Mouse (Mus musculus): Measurements from ENCODE around the gene Usp21. TPM values are rescaled to one million over a fixed set of nuclear protein-coding genes. Genes with fewer than 3 reads are reported as not detected.

Gene Usp21
- polyA plus RNA-seq, 1 experiment = 21.0 TPM

DNA sequence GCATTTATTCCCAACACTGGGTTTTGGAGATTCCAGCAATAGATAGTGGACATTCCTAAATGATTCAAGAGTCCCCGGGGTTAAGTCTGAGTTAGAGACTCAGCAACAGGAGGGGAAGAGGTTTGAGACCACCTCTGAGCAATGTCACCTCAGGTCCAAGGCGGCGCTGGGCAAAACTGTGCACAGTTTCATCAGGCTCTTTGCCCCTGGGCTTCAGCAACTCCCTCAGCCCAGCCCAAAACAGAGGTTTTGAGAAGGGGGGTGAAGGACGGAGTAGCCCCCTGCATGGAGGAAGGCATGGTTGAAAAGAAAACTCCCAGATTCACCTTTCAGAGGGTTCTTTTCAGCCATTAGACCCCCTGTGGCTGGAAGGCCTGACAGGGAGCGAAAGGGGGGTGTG is 8.1 kb downstream of the Usp21 start:
- Histone ChIP-seq H3ac (ENCODE audit: control insufficient read depth, insufficient read length) (no peak overlapping the region), H3K27me3 (ENCODE audit: control insufficient read depth, insufficient read depth, insufficient read length) (no peaks in the 10 kb centered on the region), H3K4me2 (ENCODE audit: low read depth) (peak overlapping the region; percentile 82), H3K4me3 (peak overlapping the region; percentile 60), H3K79me2 (ENCODE audit: control insufficient read depth, insufficient read depth) (no peaks in the 10 kb centered on the region), H3K36me3 (ENCODE audit: control insufficient read depth, insufficient read depth) (peaks cover under 1% of the 10 kb centered on the region)
- TF ChIP-seq REST (IDR thresholded peaks at IDR 0.05; ENCODE audit: insufficient read depth, insufficient read length) (no peak), MYOD1 (IDR thresholded peaks at IDR 0.05; ENCODE audit: control insufficient read depth in 1 of 3, insufficient read length in 2 of 3, low read depth in 2 of 3) (no peak)

DNA sequence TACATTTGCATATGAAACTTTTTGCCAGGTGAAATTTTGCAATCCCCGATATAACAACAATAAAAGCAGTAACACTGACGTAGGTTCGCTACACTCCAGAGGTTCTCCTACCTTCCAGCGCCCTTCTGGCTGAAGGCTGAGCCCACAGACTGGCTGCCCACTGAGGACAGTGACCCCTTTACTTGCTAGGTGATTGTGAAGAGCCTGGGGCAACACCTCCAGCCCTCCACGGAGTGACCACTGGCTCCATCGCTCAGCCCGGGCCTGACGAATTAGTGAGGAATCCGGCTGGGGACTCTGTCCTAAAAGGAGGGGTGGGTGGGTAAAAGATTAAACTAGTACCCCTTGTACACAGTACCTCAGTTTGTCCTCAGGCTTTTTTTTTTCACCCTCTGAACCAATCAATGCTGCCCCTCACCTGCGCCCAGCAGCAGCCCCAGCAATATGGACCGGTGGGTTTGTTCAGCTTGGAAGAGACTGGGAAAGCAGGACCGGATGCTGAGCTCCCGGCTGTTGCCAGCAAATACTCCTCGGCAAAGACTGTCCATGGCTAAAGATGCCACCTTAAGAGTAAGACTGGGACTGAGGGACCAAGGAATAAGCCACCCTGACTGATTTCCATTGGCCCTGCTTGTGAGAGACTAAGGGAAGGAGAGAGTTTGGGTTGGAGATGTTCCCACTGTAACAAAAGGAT is 8.6 kb downstream of the Usp21 start:
- H3K4me3 ChIP-seq = no peak overlapping the region
- H3ac ChIP-seq (ENCODE audit: control insufficient read depth, insufficient read length) = no peak overlapping the region
- peaks cover 5% of the 10 kb centered on the region for H3K36me3 ChIP-seq (ENCODE audit: control insufficient read depth, insufficient read depth)
- no peak overlapping the region for H3K4me2 ChIP-seq (ENCODE audit: low read depth)
- TF ChIP-seq E2F4 (IDR thresholded peaks at IDR 0.05; ENCODE audit: insufficient read depth) = no peak
- no peak for TF ChIP-seq USF1 (IDR thresholded peaks at IDR 0.05; ENCODE audit: low read depth)
- TF ChIP-seq TCF3 (IDR thresholded peaks at IDR 0.05; ENCODE audit: insufficient read length, low read depth) = no peak
- no peak for TF ChIP-seq POLR2AphosphoS2 (IDR thresholded peaks at IDR 0.05; ENCODE audit: insufficient read length, low read depth)
- no peak for TF ChIP-seq MYOG (IDR thresholded peaks at IDR 0.05; ENCODE audit: control insufficient read depth in 1 of 3, insufficient read depth in 1 of 3, insufficient read length in 2 of 3, low read depth in 2 of 3)
- TF ChIP-seq SRF (IDR thresholded peaks at IDR 0.05; ENCODE audit: control insufficient read depth, insufficient read length, low read depth) = no peak
- no peak for TF ChIP-seq TCF12 (IDR thresholded peaks at IDR 0.05; ENCODE audit: insufficient read depth, poor library complexity, severe bottlenecking)
- TF ChIP-seq REST (IDR thresholded peaks at IDR 0.05; ENCODE audit: insufficient read depth, insufficient read length) = no peak
- no peak for TF ChIP-seq POLR2A (IDR thresholded peaks at IDR 0.05; ENCODE audit: insufficient read length, low read depth)
- no peak for TF ChIP-seq CEBPB (IDR thresholded peaks at IDR 0.05; ENCODE audit: insufficient read depth, poor library complexity, severe bottlenecking)
- TF ChIP-seq MAX (IDR thresholded peaks at IDR 0.05; ENCODE audit: low read depth) = no peak
- no peak for TF ChIP-seq MYOD1 (IDR thresholded peaks at IDR 0.05; ENCODE audit: control insufficient read depth in 1 of 3, insufficient read length in 2 of 3, low read depth in 2 of 3)
- no peaks in the 10 kb centered on the region for H3K27me3 ChIP-seq (ENCODE audit: control insufficient read depth, insufficient read depth, insufficient read length)
- H3K79me2 ChIP-seq (ENCODE audit: control insufficient read depth, insufficient read depth) = no peaks in the 10 kb centered on the region

DNA sequence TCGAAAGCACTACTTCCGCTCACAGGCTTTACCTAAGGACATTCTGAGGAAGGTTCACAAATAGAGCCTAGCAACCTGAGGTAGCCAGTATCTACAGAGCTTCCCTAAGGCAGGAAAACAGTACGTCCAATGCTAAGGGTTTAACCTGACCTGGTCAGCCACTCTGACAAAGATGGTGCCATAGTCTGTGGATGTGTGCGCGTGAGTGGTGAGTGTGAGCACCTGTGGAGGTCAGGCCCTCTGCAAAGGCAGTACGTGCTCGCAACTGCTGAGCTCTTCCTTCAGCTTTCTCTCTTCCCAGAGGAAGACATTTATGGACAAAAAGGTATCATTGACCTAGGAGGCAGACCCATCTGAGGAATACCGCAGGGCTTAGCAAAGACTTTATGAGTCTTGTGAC is 9.4 kb downstream of the Usp21 start:
- Histone ChIP-seq H3ac (ENCODE audit: control insufficient read depth, insufficient read length) (no peak overlapping the region), H3K36me3 (ENCODE audit: control insufficient read depth, insufficient read depth) (peaks cover 10% of the 10 kb centered on the region), H3K4me3 (no peak overlapping the region), H3K27me3 (ENCODE audit: control insufficient read depth, insufficient read depth, insufficient read length) (no peaks in the 10 kb centered on the region), H3K79me2 (ENCODE audit: control insufficient read depth, insufficient read depth) (no peaks in the 10 kb centered on the region), H3K4me2 (ENCODE audit: low read depth) (no peak overlapping the region)
- TF ChIP-seq REST (IDR thresholded peaks at IDR 0.05; ENCODE audit: insufficient read depth, insufficient read length) (no peak), TCF12 (IDR thresholded peaks at IDR 0.05; ENCODE audit: insufficient read depth, poor library complexity, severe bottlenecking) (no peak), E2F4 (IDR thresholded peaks at IDR 0.05; ENCODE audit: insufficient read depth) (no peak), MYOG (IDR thresholded peaks at IDR 0.05; ENCODE audit: control insufficient read depth in 1 of 3, insufficient read depth in 1 of 3, insufficient read length in 2 of 3, low read depth in 2 of 3) (no peak), MAX (IDR thresholded peaks at IDR 0.05; ENCODE audit: low read depth) (no peak), USF1 (IDR thresholded peaks at IDR 0.05; ENCODE audit: low read depth) (no peak), POLR2A (IDR thresholded peaks at IDR 0.05; ENCODE audit: insufficient read length, low read depth) (no peak), POLR2AphosphoS2 (IDR thresholded peaks at IDR 0.05; ENCODE audit: insufficient read length, low read depth) (no peak), SRF (IDR thresholded peaks at IDR 0.05; ENCODE audit: control insufficient read depth, insufficient read length, low read depth) (no peak)

DNA sequence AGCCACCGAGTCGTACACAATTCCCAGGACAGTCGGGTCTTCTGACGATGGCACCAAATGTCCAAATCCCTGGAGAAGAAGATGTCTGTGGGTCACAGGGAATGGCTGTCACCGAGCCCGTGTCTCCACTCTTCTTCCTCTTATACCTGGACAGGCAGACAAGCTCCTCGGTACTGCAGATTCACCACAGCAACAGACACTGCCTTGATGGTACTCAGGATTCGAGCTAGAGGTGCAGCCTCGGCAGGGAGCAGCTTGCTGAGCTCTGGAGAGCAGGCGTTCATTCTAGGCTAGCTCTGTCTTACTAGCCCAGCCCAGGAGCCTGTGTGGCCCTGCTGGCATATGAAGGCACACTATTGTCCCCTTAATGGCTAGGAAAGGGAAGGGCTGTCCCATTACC is 10.1 kb downstream of the Usp21 start:
- Histone ChIP-seq H3K4me2 (ENCODE audit: low read depth) (no peak overlapping the region), H3K27me3 (ENCODE audit: control insufficient read depth, insufficient read depth, insufficient read length) (no peaks in the 10 kb centered on the region), H3K36me3 (ENCODE audit: control insufficient read depth, insufficient read depth) (peaks cover 10% of the 10 kb centered on the region), H3K4me3 (no peak overlapping the region), H3K79me2 (ENCODE audit: control insufficient read depth, insufficient read depth) (no peaks in the 10 kb centered on the region), H3ac (ENCODE audit: control insufficient read depth, insufficient read length) (no peak overlapping the region)
- TF ChIP-seq REST (IDR thresholded peaks at IDR 0.05; ENCODE audit: insufficient read depth, insufficient read length) = no peak

DNA sequence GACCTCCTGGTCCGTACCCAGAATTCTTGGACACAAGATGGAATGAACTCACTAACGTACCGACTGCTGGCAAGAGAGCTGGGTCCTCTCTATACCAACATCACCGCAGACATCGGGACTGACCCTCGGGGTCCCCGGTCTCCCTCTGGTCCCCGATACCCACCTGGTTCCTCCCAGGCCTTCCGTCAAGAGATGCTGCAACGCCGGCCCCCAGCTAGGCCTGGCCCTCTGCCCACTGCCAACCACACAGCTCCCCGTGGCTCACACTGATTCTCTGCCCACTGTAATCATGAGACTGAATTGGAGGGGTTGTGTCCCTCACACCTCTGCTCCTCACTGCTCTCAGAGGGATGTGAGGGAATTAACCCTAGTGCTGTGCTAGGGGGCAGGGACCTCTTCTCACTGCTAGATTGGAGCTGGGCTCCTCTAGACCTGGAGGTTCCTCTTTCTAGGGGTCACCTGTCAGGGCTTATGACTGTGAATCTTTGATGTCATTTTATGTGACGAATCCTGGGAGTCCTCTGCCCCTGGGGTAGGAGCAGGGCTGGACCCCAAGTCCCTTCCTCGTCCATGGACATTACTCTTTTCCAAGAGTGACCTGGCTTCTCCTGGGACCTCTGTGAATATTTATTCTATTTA is 11.6 kb downstream of the Usp21 start:
- Histone ChIP-seq H3K4me2 (ENCODE audit: low read depth) (no peak overlapping the region), H3K36me3 (ENCODE audit: control insufficient read depth, insufficient read depth) (peaks cover 10% of the 10 kb centered on the region), H3K79me2 (ENCODE audit: control insufficient read depth, insufficient read depth) (no peaks in the 10 kb centered on the region), H3K4me3 (no peak overlapping the region), H3K27me3 (ENCODE audit: control insufficient read depth, insufficient read depth, insufficient read length) (no peaks in the 10 kb centered on the region), H3ac (ENCODE audit: control insufficient read depth, insufficient read length) (no peak overlapping the region)
- TF ChIP-seq E2F4 (IDR thresholded peaks at IDR 0.05; ENCODE audit: insufficient read depth) (no peak), USF1 (IDR thresholded peaks at IDR 0.05; ENCODE audit: low read depth) (no peak), POLR2A (IDR thresholded peaks at IDR 0.05; ENCODE audit: insufficient read length, low read depth) (no peak), REST (IDR thresholded peaks at IDR 0.05; ENCODE audit: insufficient read depth, insufficient read length) (no peak)

Measured in myocyte (in vitro differentiated cells).